Mouse (Mus musculus) olfactory bulb, adult 2 months (tissue): ENCODE results near the gene Ramac.

Experiments
- CTCF ChIP-seq: fragments of 200-500 bp; IDR thresholded peaks from 2 replicates; pipeline ENCODE4 v1.5.1; 2012; ENCODE audit warnings: low read depth, mild to moderate bottlenecking, low read length, moderate library complexity; ENCODE audit not compliant: insufficient read depth
- POLR2A ChIP-seq: fragments of 200-500 bp; IDR thresholded peaks from 2 replicates; pipeline ENCODE4 v1.6.1; 2012; ENCODE audit warnings: mild to moderate bottlenecking, low read depth, low read length, moderate library complexity; ENCODE audit not compliant: insufficient read depth

DNA sequence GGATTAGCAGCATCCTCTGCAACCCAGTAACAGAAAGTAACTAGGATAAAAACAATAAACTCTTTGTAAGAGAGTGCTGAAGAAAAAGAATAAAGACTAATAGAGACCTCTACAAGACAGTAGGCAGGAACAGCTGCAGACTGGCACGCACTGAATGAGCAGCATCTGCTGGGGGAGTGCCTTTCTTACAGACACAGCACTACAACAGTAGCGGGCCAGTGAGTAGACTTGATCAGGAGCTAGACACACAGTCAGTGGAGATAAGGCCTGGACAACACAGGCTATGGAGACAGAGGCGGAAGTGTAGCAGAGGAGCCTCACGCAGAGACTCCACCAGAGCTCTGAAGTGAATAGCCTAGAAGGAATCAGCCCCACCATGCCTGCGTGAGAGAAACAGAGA, 43.3 kb downstream of the Ramac start:
- TF ChIP-seq POLR2A: no peak
- no peak for TF ChIP-seq CTCF
